Mouse (Mus musculus) heart, embryonic 12.5 days (tissue): ENCODE measurements around the gene Ift122. TPM values are rescaled to one million over a fixed set of nuclear protein-coding genes. Genes with fewer than 3 reads are reported as not detected.

Experiments
- ATAC-seq: fragments of 200-750 bp; cut with Nextera tagmentation; 2 replicates; pipeline ENCODE4 v1.8.0; 2017; ENCODE audit warnings: moderate TSS enrichment, moderate library complexity; ENCODE audit not compliant: insufficient number of reproducible peaks, low FRiP score
- H3K27ac ChIP-seq: fragments of 300-500 bp; sonication (generic); 2 replicates; pipeline ENCODE4 v1.5.1; 2016; ENCODE audit warnings: mild to moderate bottlenecking, moderate library complexity; ENCODE audit not compliant: poor library complexity, severe bottlenecking
- H3K27me3 ChIP-seq: fragments of 300-500 bp; sonication (generic); replicated peaks from 2 replicates; pipeline ENCODE4 v1.6.1; 2016; ENCODE audit warnings: mild to moderate bottlenecking, moderate library complexity
- H3K36me3 ChIP-seq: fragments of 300-500 bp; sonication (generic); 2 replicates; pipeline ENCODE4 v1.6.1; 2016; ENCODE audit warnings: mild to moderate bottlenecking, moderate library complexity
- H3K4me1 ChIP-seq: fragments of 300-500 bp; sonication (generic); replicated peaks from 2 replicates; pipeline ENCODE4 v1.6.1; 2016; ENCODE audit warnings: mild to moderate bottlenecking
- H3K4me2 ChIP-seq: fragments of 300-500 bp; sonication (generic); 2 replicates; pipeline ENCODE4 v1.6.1; 2016; ENCODE audit warnings: mild to moderate bottlenecking, moderate library complexity
- H3K4me3 ChIP-seq: fragments of 300-500 bp; sonication (generic); 2 replicates; pipeline ENCODE4 v1.5.1; 2016; ENCODE audit warnings: mild to moderate bottlenecking
- H3K9ac ChIP-seq: fragments of 300-500 bp; sonication (generic); 2 replicates; pipeline ENCODE4 v1.6.1; 2016; ENCODE audit warnings: mild to moderate bottlenecking, moderate library complexity
- H3K9me3 ChIP-seq: fragments of 300-500 bp; sonication (generic); replicated peaks from 2 replicates; pipeline ENCODE4 v1.6.1; 2016; ENCODE audit warnings: mild to moderate bottlenecking, moderate library complexity
- WGBS: fragments of 180-500 bp; shearing (Covaris S2); methylation state at CpG from one replicate; pipeline ENCODE4 v1.1.7; 2016; 5-methylcytosine and 5-hydroxymethylcytosine counted together
- polyA plus RNA-seq: library from polyadenylated mRNA; unstranded; fragments of >200 nt; fragmentation: Nextera tagmentation; extraction: Ambion mirVana; gene quantifications from 2 replicates; pipeline ENCODE4 v1.2.1, GENCODE M21; 2016

Gene Ift122
- polyA plus RNA-seq, 1 experiment from 2014 or later = 22.7 TPM

- H3K4me1 ChIP-seq = peaks cover 44% of the 10 kb centered on the region
- H3K4me2 ChIP-seq = no peak overlapping the region
- H3K36me3 ChIP-seq = no peaks in the 10 kb centered on the region
- ATAC-seq = no peak
- H3K27me3 ChIP-seq = no peaks in the 10 kb centered on the region
- H3K4me3 ChIP-seq = no peak overlapping the region
- no peaks in the 10 kb centered on the region for H3K9me3 ChIP-seq
- 80% methylated on average over 10 of the region's 10 CpGs for WGBS
- no peak overlapping the region for H3K27ac ChIP-seq
- H3K9ac ChIP-seq = no peak overlapping the region
Measured at GRCm38 (mm10) chr6:115927292-115928242, 74.3 kb downstream of the Ift122 start.

DNA sequence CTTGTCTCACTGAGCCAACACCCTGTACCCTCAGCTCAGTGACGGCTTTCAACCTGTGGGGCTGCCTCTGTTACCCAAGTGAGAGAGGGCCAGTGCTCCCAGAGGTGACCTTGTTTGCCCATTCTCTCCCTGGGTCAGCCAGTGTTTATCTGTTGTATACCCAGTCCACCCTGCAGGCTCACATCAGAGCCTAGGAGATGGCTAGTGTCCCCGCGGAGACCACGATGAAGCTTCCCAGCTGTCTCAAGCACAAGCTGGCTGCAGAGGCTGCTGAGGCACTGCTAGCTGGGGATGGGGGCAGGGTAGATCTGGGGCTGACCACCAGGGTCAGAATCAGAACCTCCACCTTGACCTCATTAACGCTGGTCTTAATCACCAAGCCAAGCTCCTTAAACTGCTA, 76.7 kb downstream of the Ift122 start:
- H3K36me3 ChIP-seq = no peaks in the 10 kb centered on the region
- H3K9ac ChIP-seq = no peak overlapping the region
- no peak overlapping the region for H3K27ac ChIP-seq
- H3K4me2 ChIP-seq = no peak overlapping the region
- no peak for ATAC-seq
- H3K4me3 ChIP-seq = no peak overlapping the region
- peaks cover 28% of the 10 kb centered on the region for H3K4me1 ChIP-seq
- 29% methylated on average over 5 of the region's 5 CpGs for WGBS
- H3K9me3 ChIP-seq = no peaks in the 10 kb centered on the region
- H3K27me3 ChIP-seq = no peaks in the 10 kb centered on the region

- Histone ChIP-seq H3K27me3 (no peaks in the 10 kb centered on the region), H3K27ac (no peak within 1 kb of the TSS), H3K9ac (peak within 1 kb of the TSS; percentile 4; the same call in 1 of the 2 replicates), H3K4me3 (no peak within 1 kb of the TSS), H3K4me1 (peaks cover 18% of the 10 kb centered on the region), H3K9me3 (no peaks in the 10 kb centered on the region), H3K4me2 (no peak within 1 kb of the TSS), H3K36me3 (no peaks in the 10 kb centered on the region)
- WGBS = 82% methylated on average over 14 of the region's 14 CpGs
- no peak for ATAC-seq
Measured at GRCm38 (mm10) chr6:115931639-115932038, 78.4 kb downstream of the Ift122 start, which contains the start of gene Rho. Gene Rho (plus strand): TSS chr6:115931748.

GRCm38 (mm10) chr6:115932391-115932790, 79.1 kb downstream of the Ift122 start:
- WGBS = 72% methylated on average over 3 of the region's 3 CpGs
- Histone ChIP-seq H3K9me3 (no peaks in the 10 kb centered on the region), H3K4me2 (no peak overlapping the region), H3K4me3 (no peak overlapping the region), H3K4me1 (peaks cover 18% of the 10 kb centered on the region), H3K27me3 (no peaks in the 10 kb centered on the region), H3K9ac (no peak overlapping the region), H3K36me3 (no peaks in the 10 kb centered on the region), H3K27ac (no peak overlapping the region)
- no peak for ATAC-seq

DNA sequence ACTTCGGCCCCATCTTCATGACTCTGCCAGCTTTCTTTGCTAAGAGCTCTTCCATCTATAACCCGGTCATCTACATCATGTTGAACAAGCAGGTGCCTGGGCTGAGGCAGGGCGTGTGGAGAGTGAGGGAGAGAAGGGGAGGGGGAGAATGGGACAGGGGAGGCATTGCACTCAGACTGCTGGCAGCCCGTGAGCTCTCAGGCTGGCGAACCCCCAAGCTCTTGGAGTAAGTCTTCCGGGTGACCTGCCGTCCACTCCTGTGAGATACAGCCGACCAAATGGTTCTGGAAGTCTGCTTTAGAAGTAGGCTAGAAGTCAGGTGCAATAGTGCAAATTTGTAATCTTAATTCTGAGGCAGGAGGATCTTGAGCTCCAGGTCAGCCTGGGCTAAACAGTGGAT, 82.3 kb downstream of the Ift122 start:
- peaks cover 9% of the 10 kb centered on the region; the same call in 1 of the 2 replicates for H3K9me3 ChIP-seq
- H3K4me2 ChIP-seq = no peak overlapping the region
- no peaks in the 10 kb centered on the region for H3K27me3 ChIP-seq
- H3K27ac ChIP-seq = no peak overlapping the region
- H3K9ac ChIP-seq = no peak overlapping the region
- ATAC-seq = no peak
- H3K4me3 ChIP-seq = no peak overlapping the region
- 83% methylated on average over 8 of the region's 8 CpGs for WGBS
- no peaks in the 10 kb centered on the region for H3K36me3 ChIP-seq
- peaks cover 5% of the 10 kb centered on the region for H3K4me1 ChIP-seq

DNA sequence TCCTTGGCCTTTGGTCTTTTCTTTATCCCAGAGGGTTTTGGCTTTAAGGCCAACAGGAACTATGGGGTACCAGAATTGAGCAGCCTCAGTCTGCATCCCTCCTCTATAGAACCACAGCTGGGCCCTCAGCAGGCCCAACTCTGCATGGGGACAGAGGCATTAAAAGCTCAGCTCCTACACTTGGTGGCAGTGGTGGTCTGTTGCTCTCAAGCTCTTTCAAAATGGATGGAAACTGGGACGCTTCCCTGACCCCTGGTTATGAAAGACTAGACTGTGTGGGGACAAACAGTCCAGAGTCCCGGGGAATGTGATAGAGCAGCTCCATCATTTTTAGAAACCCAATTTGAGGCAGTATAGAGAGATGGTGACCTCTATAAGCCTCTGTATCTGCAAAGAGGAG, 84.7 kb downstream of the Ift122 start:
- no peaks in the 10 kb centered on the region for H3K36me3 ChIP-seq
- ATAC-seq = no peak
- no peaks in the 10 kb centered on the region for H3K27me3 ChIP-seq
- H3K9ac ChIP-seq = no peak overlapping the region
- H3K4me2 ChIP-seq = no peak overlapping the region
- peaks cover 9% of the 10 kb centered on the region; the same call in 1 of the 2 replicates for H3K9me3 ChIP-seq
- WGBS = 85% methylated on average over 2 of the region's 2 CpGs
- peaks cover 9% of the 10 kb centered on the region for H3K4me1 ChIP-seq
- H3K4me3 ChIP-seq = no peak overlapping the region
- no peak overlapping the region for H3K27ac ChIP-seq

- peaks cover 9% of the 10 kb centered on the region; the same call in 1 of the 2 replicates for H3K9me3 ChIP-seq
- ATAC-seq = no peak
Measured at GRCm38 (mm10) chr6:115938798-115939197, 85.5 kb downstream of the Ift122 start.

DNA sequence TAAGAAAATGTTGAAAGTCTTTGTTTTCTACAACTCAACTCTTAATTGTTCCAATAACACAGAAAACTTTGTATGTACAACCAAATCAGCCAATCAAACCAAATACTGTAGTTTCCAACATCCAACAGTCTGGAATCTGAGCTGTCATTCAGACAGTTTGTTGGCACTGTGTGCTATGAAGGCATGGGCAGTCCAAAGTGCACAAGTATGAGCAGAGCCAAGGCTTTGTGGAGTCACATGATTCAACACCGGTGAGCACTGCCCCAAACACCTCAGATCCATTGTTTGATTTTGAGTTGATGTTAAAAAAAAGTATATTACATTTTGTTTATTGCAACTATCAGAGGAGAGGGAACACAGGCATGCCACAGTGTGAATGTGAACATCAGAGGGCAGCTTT, 87.3 kb downstream of the Ift122 start:
- no peaks in the 10 kb centered on the region for H3K36me3 ChIP-seq
- H3K27me3 ChIP-seq = no peaks in the 10 kb centered on the region
- H3K9ac ChIP-seq = no peak overlapping the region
- H3K4me3 ChIP-seq = no peak overlapping the region
- H3K4me2 ChIP-seq = no peak overlapping the region
- WGBS = 76% methylated on average over 1 of the region's 1 CpGs
- H3K9me3 ChIP-seq = peaks cover 9% of the 10 kb centered on the region; the same call in 1 of the 2 replicates
- peaks cover 27% of the 10 kb centered on the region for H3K4me1 ChIP-seq
- ATAC-seq = no peak
- no peak overlapping the region for H3K27ac ChIP-seq

More at GRCm38 (mm10) chr6:115938798-115939197, 85.5 kb downstream of the Ift122 start:
- Histone ChIP-seq H3K4me2 (no peak overlapping the region), H3K9ac (no peak overlapping the region), H3K27me3 (no peaks in the 10 kb centered on the region), H3K4me1 (peaks cover 16% of the 10 kb centered on the region), H3K4me3 (no peak overlapping the region), H3K36me3 (no peaks in the 10 kb centered on the region), H3K27ac (no peak overlapping the region)
- WGBS = 70% methylated on average over 1 of the region's 1 CpGs

DNA sequence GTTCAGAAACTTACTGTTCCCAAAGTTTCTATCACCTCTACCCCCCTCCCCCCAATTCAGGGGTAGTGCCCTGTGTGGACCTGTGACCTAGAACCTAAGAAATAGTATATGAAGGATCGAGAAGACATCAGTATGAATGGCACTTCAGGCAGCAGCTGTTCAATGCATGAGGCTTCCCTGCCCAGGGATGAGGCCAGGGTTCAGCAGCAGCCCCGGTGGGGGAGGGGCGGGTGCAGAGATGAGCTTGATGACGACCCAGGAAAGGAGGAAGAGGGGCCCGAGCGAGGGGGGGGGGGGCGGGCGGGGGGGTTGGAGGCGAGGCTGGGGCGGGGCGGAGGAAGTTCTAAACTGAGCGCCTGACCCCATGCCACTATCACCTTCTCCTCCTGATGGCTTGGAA, 87.9 kb downstream of the Ift122 start:
- Histone ChIP-seq H3K4me1 (peaks cover 30% of the 10 kb centered on the region), H3K27ac (no peak overlapping the region), H3K4me3 (no peak overlapping the region), H3K4me2 (peak overlapping the region; percentile 18; the same call in 1 of the 2 replicates), H3K9ac (no peak overlapping the region), H3K27me3 (no peaks in the 10 kb centered on the region), H3K36me3 (no peaks in the 10 kb centered on the region), H3K9me3 (peaks cover 9% of the 10 kb centered on the region; the same call in 1 of the 2 replicates)
- no peak for ATAC-seq
- WGBS = 12% methylated on average over 3 of the region's 12 CpGs

- ATAC-seq = no peak
- Histone ChIP-seq H3K9me3 (no peaks in the 10 kb centered on the region), H3K27ac (no peak overlapping the region), H3K4me3 (no peak overlapping the region), H3K27me3 (no peaks in the 10 kb centered on the region), H3K4me1 (peaks cover 50% of the 10 kb centered on the region), H3K9ac (no peak overlapping the region), H3K36me3 (no peaks in the 10 kb centered on the region), H3K4me2 (no peak overlapping the region)
- WGBS = 38% methylated on average over 9 of the region's 9 CpGs
Measured at GRCm38 (mm10) chr6:115943498-115944427, 90.5 kb downstream of the Ift122 start.

GRCm38 (mm10) chr6:115944638-115945037, 91.4 kb downstream of the Ift122 start, which contains the start of gene H1foo:
Gene H1foo (plus strand): TSS chr6:115944938.
- no peaks in the 10 kb centered on the region for H3K36me3 ChIP-seq
- H3K4me2 ChIP-seq = no peak within 1 kb of the TSS
- WGBS = 78% methylated on average over 5 of the region's 5 CpGs

More at GRCm38 (mm10) chr6:115944638-115945037, 91.4 kb downstream of the Ift122 start, which contains the start of gene H1foo:
- Histone ChIP-seq H3K27ac (no peak within 1 kb of the TSS), H3K4me3 (no peak within 1 kb of the TSS), H3K4me1 (peaks cover 50% of the 10 kb centered on the region), H3K27me3 (no peaks in the 10 kb centered on the region), H3K9me3 (no peaks in the 10 kb centered on the region), H3K9ac (no peak within 1 kb of the TSS)
- no peak for ATAC-seq
